Mouse (Mus musculus): ENCODE measurements around the gene Wdr92.

GRCm38 (mm10) chr11:17138306-17139033, 43.4 kb upstream of the Wdr92 start:
- TF ChIP-seq CTCF (IDR thresholded peaks at IDR 0.05; ENCODE audit: low read depth) (no peak), EP300 (IDR thresholded peaks at IDR 0.05; ENCODE audit: low read depth) (no peak)
